Mouse (Mus musculus) spleen, adult 2 months (tissue): ENCODE data around the gene 3110082I17Rik.
A peak's percentile ranks its signal among the peaks of the same experiment; 100 is the strongest.

Experiments
- CTCF ChIP-seq: fragments of 200-500 bp; IDR thresholded peaks from 2 replicates; pipeline ENCODE4 v1.5.1; 2011; ENCODE audit warnings: mild to moderate bottlenecking, inconsistent platforms; ENCODE audit not compliant: insufficient read depth, insufficient read length, insufficient replicate concordance; ENCODE audit errors: extremely low read depth
- POLR2A ChIP-seq: fragments of 200-500 bp; IDR thresholded peaks from 2 replicates; pipeline ENCODE4 v1.6.1; 2011; ENCODE audit warnings: low read depth, low read length, inconsistent platforms

DNA sequence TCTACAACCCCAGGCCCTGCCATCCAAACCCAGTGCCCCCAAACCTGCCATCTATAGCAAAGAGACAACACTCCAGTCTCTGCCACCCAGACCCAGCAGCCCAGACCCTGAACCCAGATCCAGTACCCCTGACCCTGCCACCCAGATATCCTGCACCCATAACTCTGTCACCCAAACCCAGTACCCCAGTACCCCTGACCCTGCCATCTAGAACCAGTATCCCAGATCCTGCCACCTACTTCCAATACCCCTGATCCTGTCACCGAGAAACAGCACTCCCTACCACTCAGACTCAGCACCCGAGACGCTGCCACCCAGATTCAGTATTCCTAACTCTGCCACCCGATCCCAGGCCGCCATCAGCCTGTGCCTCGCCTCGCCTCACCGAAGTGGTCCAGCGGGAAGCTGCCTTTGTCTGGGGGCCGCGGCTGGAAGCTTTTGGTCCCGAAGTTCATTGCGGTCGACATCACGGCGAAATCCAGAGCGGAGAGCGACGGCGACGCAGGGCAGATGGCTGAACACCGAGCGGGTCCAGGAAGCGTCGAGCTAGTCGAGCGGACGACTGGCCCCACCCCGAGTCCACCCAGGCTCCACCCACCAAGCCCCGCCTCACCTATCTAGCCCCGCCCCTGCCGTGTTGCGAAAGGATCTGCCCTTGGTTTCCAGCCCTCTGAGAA lies 115.5 kb downstream of the 3110082I17Rik start:
- no peak for TF ChIP-seq CTCF
- peak; percentile 51 for TF ChIP-seq POLR2A
